Mouse (Mus musculus) lung, postnatal 4 days (tissue): ENCODE data around the gene Matn1.

Experiments
- DNase-seq, 2 experiments: peaks; one replicate each; pipeline ENCODE4 v3.0.0; 2021

Matn1 gene

GRCm38 (mm10) chr4:130918805-130919749, 25.1 kb upstream of the Matn1 start:
- no peak for DNase-seq

- DNase-seq = no peak
These were observed 24.3 kb upstream of the Matn1 start for GRCm38 (mm10) chr4:130919750-130920356.

GRCm38 (mm10) chr4:130920951-130921693, 23.1 kb upstream of the Matn1 start:
- DNase-seq = peak in 1 of 2 experiments; percentile 47

- DNase-seq = peak; percentile 39 to 46
These were observed 22.2 kb upstream of the Matn1 start for GRCm38 (mm10) chr4:130921986-130922385.

- no peak for DNase-seq
These were observed 17.9 kb upstream of the Matn1 start for GRCm38 (mm10) chr4:130926274-130926673.

DNA sequence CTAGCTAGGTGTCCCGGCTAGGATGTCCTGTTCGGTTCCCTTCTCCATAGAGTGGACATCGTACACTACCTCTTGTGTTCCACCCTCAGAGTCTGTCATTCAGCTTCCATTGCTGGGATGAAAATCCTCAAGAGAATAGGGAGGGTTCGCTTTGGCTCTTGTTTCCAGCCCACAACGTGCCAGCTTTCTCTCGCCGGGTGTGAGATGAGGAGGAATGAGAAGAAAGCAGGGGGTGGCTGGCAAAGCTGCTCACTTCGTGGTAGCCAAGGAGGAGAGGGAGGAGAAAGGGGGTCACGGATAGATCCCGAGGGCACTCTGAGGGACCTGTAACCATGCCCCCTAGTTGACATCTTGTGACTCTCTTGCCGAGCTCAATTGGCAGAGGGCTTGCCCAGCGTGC, 16.4 kb upstream of the Matn1 start:
- DNase-seq = no peak

DNA sequence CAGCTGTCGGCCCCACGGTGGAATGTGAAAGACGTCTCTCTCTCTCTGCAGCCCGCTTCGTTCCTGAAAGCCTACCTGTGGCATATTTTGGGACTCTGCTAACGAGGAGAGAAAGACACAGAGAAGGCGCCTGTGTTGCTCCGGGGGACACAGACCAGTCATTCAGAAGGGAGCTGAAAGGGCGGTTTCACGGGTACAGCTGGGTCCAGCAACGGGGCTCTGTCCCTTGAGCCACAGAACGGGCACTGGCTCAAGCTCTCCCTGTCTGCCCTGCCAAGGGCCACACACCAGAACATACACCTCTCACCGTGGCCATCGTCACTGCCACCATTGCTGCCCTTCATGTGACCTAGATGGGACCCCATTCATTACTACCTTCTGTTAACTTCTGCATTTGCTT, 1.5 kb upstream of the Matn1 start:
- DNase-seq = no peak

GRCm38 (mm10) chr4:130944779-130945178, 594 bp downstream of the Matn1 start:
- DNase-seq = no peak

DNA sequence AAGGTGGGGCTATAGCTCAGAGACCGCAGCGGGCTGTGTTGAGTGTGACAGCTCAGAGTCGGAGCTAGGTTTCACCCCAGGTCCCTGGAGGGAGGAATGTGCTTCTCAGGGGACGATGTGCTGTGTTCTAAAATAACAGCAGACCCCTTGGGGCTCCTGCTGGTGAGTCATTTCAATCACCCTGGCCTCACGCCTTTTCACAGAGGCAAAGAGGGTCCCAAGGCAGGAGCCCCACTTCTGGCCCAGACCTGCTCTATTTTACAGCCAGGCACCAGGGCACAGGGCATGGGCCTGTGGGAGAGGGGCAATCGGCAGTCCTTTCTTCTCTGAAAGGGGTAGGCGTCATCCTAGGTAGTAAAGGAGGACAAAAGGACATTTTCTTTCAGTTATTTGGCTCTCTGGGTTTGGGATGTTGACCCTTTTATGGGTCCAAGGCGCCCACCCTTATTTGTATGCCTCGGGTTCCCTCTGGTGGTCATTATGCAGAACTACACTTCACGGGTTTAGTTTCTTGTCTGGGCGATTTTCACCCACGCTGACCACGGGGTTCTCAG, 3.0 kb downstream of the Matn1 start:
- peak in 1 of 2 experiments; percentile 36 for DNase-seq

- no peak for DNase-seq
These were observed 5.7 kb downstream of the Matn1 start for GRCm38 (mm10) chr4:130949821-130950384.

GRCm38 (mm10) chr4:130952531-130952930, 8.3 kb downstream of the Matn1 start:
- peak in 1 of 2 experiments; percentile 30 for DNase-seq

DNA sequence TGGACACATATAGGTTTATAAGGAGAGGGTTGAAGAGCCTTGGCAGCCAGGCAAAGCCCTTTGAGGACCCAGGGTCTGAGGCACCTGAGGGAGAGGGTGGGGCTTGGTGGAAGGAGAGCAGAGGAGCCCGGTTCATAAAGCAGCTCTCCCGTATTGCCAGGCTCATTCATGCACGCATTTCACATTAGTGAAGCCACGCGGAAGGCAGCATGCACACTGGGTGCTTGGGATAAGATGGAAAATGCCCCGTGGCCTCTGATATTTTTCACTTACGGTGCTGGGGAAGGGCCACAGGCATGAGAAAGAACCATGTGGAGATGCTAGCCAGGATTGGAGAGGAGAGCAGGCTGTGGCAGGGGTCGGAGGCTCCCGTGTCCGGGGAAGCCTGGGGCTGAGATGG, 13.0 kb downstream of the Matn1 start:
- no peak for DNase-seq

- DNase-seq = no peak
These were observed 14.6 kb downstream of the Matn1 start for GRCm38 (mm10) chr4:130958812-130959211.

GRCm38 (mm10) chr4:130959678-130960077, 15.5 kb downstream of the Matn1 start:
- no peak for DNase-seq

- DNase-seq = peak; percentile 72 to 85
These were observed 16.0 kb downstream of the Matn1 start for GRCm38 (mm10) chr4:130960118-130960734.

- DNase-seq = no peak
These were observed 27.1 kb downstream of the Matn1 start for GRCm38 (mm10) chr4:130971278-130971677.

DNA sequence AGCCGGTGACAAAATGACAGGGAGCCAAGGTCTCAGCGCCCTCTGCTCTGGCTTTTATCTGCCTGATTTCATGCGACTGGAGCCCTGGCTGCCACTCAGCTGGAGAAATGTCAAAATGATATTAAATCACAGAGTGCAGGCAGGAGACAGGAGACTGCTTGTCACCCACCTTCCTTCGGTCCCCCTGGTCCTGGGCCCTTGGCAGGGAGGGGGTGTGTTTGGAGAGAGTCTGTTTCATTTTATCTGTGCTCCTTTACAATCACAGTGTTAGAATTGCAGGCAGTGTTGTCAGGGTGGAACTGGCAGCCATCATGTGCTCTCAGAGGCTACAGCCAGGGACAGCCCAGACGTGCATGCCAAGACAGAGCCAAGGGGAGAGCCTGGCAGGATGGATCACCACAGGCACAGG, 28.2 kb downstream of the Matn1 start:
- no peak for DNase-seq

DNA sequence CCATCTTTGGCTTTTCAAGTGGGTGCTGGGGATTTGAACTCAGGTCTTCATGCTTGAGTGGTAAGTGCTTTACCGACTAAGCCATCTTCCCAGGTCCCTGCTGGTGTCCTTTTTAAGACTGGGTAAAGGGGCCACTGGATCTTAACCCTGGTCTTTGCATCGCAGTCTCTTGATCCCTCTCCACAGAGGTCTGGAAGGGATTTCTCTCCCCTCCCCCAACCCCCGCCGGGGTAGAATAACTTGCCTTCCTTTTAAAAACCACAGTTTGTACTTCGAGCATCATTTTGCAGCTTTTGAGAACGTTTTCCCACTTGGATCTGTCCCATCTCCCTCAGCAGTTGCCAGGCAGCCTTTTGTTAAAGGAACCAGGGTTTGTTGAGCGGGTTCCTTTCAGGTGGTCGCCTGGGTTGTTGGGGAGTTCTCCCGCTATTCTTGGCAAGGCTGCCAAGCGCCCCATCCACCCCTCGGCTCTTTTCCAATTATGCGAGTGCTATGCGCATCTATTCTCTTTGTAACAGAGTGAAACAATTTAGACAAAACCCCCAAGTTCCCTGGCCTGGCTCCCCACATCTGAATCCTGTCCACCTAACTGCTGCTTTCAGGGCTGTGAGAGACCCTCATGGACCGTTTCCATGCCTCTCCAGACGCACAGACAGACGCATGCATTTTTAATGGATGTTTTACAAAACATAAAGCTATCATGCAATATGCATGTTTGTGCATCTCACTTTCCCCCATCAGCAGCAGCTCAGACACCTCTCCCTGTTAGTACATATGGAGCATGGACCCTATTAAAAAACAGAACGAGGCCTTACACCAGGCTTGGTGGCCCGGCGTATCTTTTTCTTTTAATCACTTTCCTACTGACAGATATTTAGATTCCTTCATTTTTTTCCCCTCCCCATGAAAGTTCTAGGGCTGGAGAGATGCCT, 29.4 kb downstream of the Matn1 start:
- no peak for DNase-seq

DNA sequence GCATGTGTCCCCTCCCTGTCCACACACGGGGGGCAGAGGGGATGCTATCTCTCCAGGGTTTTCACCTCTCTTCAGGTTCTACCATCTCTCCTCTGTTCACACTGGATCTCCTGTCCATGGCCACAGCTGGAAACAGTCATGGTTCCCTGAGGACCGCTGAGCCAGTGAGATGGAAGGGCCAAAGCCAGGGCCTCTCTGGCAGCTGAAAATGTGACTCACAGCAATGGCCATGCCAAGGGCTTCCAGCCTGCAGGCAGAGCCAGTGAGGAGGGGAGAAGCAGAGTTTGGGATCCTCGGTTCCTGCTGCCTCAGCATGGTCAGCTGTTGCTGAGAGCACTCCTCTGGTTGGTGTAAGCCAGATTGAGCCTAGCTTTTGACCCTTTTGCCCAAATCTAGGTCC, 34.8 kb downstream of the Matn1 start:
- DNase-seq = no peak

DNA sequence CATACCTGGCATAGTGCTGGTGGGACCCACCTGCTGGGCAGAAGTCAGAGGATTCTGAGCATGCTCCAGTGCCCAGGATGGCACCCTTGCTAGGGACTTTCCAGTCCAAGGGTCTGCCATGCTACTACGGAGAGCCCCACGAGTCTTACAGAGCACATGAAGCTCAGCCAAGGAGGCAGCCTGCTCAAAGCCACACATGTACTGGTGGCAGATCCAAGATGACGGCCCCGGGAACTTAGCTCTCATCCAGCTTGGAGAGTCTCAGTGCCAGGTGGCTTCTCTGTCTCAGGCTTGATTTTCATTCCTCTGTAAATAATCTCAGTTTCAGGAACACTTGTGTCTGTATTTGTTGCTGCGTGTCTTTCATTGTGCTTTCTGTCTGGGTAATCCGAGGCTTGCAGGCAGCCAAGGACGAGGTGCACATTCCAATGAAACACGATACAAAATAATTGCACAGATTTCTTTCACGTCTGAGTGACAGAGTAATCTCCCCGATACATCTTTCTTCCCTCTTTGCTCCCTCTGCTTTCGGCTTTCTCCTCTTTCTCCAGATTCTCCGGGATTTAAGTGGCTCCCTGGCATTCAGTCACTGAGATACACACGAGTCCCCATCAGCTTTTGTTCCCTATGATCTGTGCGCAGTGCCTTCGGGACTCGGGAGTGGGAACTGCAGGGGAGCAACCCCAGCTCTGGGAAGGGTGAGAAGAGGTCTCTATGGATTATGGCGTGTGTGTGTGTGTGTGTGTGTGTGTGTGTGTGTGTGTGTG, 40.4 kb downstream of the Matn1 start:
- no peak for DNase-seq
